Mouse (Mus musculus): Measurements from ENCODE around the gene Tmem132e.

DNA sequence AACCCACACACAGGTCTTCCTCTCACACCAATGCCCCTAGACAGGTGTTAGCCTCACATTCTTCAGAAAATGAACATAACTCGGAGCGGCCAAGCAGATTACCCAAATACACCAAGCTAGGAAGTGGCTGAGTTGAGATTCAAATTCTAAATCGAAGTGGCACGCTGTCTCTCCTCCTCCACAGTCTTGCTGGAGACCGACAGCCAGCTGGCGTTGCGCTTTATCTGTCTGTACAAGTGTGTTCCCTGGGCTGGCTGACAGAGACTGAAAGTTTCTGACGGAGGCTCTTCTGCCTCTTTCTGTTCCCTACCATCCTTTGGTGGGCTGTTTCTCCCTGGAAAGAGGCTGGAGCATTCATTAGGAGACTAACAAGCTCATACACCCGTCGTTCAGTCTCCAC is 37.7 kb upstream of the Tmem132e start:
- TF ChIP-seq CTCF (IDR thresholded peaks at IDR 0.05; ENCODE audit: borderline replicate concordance, extremely low read depth, insufficient read depth, insufficient read length), result no peak
- no peak for TF ChIP-seq POLR2A (IDR thresholded peaks at IDR 0.05; ENCODE audit: borderline replicate concordance, extremely low read depth, insufficient read depth, insufficient read length, poor library complexity, severe bottlenecking)

Measured in brain, embryonic 14.5 days (tissue).